In the genomic region with DNA sequence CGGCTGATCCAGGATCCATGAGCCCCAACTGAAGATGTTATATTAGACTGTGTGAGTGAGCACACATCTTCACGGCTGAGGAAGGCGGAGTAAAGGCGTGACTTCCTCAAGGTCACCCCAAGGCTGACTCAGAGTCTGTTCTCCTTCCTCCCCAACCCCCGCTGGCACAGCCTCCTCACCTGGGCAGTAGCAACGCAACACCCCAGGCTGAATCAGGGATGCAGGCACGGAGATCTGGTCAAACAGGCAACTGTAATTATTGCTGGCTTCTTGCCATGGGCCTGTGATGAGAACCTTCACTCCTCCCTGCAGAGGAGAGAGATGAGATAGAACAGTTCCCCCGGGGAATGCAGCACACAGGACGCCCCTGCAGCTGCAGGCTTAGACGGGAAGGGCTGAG, we compare ENCODE assay signal across 8 mouse cellular contexts. TPM values are rescaled to one million over a fixed set of nuclear protein-coding genes. Genes with fewer than 3 reads are reported as not detected.
A peak's percentile ranks its signal among the peaks of the same experiment; 100 is the strongest.
DNase-seq lines count a peak whose midpoint lies in the region; ATAC-seq and TF ChIP-seq lines count a peak whose summit lies in the region.

No protein-coding gene starts in this region.

- H3K4me1 ChIP-seq in neural tube, embryonic 11.5 days (ENCODE audit: control insufficient read depth, insufficient read depth, low read length) = peaks cover 24% of the 10 kb centered on the region
- H3K4me1 ChIP-seq in neural tube, embryonic 15.5 days = peaks cover 48% of the 10 kb centered on the region

- no peaks in the 10 kb centered on the region for H3K9me3 ChIP-seq in neural tube, embryonic 11.5 days (ENCODE audit: control insufficient read depth, low read length)
- no peaks in the 10 kb centered on the region for H3K9me3 ChIP-seq in neural tube, embryonic 15.5 days (replicated peaks)

- 0 out of 2 replicates have a peak overlapping the region, but pooled peaks have one; percentile 10 for H3K4me2 ChIP-seq in neural tube, embryonic 11.5 days (ENCODE audit: low read depth)
- peak overlapping the region; percentile 58 for H3K4me2 ChIP-seq in neural tube, embryonic 15.5 days

- 0 out of 2 replicates have a peak overlapping the region, but pooled peaks have one; percentile 50 for H3K27ac ChIP-seq in neural tube, embryonic 11.5 days (ENCODE audit: low read depth, low read length)
- H3K27ac ChIP-seq in neural tube, embryonic 15.5 days (replicated peaks) = peak overlapping the region; percentile 97
- no peak overlapping the region for H3K27ac ChIP-seq in gastrocnemius, adult 2 months

- no peak overlapping the region for H3K9ac ChIP-seq in neural tube, embryonic 11.5 days (ENCODE audit: low read length)
- H3K9ac ChIP-seq in neural tube, embryonic 15.5 days (replicated peaks) = no peak overlapping the region

- WGBS in neural tube, embryonic 11.5 days = 29% methylated on average over 10 of the region's 10 CpGs
- WGBS in neural tube, embryonic 15.5 days = 15% methylated on average over 10 of the region's 10 CpGs

- no peaks in the 10 kb centered on the region for H3K27me3 ChIP-seq in neural tube, embryonic 11.5 days (ENCODE audit: control insufficient read depth, insufficient read depth, low read length)
- H3K27me3 ChIP-seq in neural tube, embryonic 15.5 days (replicated peaks) = no peaks in the 10 kb centered on the region

- no peak for ATAC-seq in neural tube, embryonic 11.5 days (ENCODE audit: insufficient read depth, low FRiP score, low TSS enrichment)
- ATAC-seq in neural tube, embryonic 15.5 days (ENCODE audit: low FRiP score) = no peak

- DNase-seq in cerebellum, adult 18-20 months = peak; percentile 65 to 69
- no peak for DNase-seq in cerebellum, adult 11 months
- no peak for DNase-seq in neural tube, embryonic 11.5 days (ENCODE audit: low spot score)
- no peak for DNase-seq in neural tube, embryonic 10.5 days (ENCODE audit: extremely low spot score, low spot score)
- DNase-seq in heart, postnatal 10 days = peak; percentile 40 to 44
- DNase-seq in gastrocnemius, adult 2 months = no peak
- no peak for DNase-seq in layer of hippocampus, adult 9-11 months

- intact Hi-C loops in heart, postnatal 10 days (cut with DNase I) = loop anchor here (2.0 kb wide), 1 partner anchor 171 kb away; no protein-coding TSS in a partner anchor
- intact Hi-C loops in gastrocnemius, adult 2 months (cut with DNase I) = no loop called here

- no peak overlapping the region for H3K4me3 ChIP-seq in neural tube, embryonic 11.5 days (ENCODE audit: low read depth, low read length)
- no peak overlapping the region; the same call in 1 of the 2 replicates for H3K4me3 ChIP-seq in neural tube, embryonic 15.5 days (replicated peaks)
- H3K4me3 ChIP-seq in gastrocnemius, adult 2 months = no peak overlapping the region

- H3K36me3 ChIP-seq in neural tube, embryonic 11.5 days (ENCODE audit: control insufficient read depth, insufficient read depth, low read length) = no peaks in the 10 kb centered on the region
- H3K36me3 ChIP-seq in neural tube, embryonic 15.5 days = no peaks in the 10 kb centered on the region

- no peak for TF ChIP-seq CTCF in gastrocnemius, adult 2 months (IDR thresholded peaks at IDR 0.05)

RNA-seq across cellular contexts. Expression of a gene that starts 48.8 kb away (rescaled TPM):
- polyA plus RNA-seq in neural tube, embryonic 11.5 days (2014; fragmentation: Nextera tagmentation; extraction: Ambion mirVana) = 0.54 TPM in 1 of 2 replicates, not detected in the other
- not detected for total RNA-seq in heart, postnatal 10 days (2021)
- 0.34 TPM in 1 of 2 replicates, not detected in the other for polyA plus RNA-seq in neural tube, embryonic 15.5 days (2015; fragmentation: Nextera tagmentation; extraction: Ambion mirVana)
- not detected for total RNA-seq in gastrocnemius, adult 2 months (2021)

Comparison
In these comparisons a context has a peak if more than half of its experiments do, and no peak if none do; other contexts are left out.
1. DNase-seq: peak in cerebellum, adult 18-20 months (2 of 2) and heart, postnatal 10 days (2 of 2); none in cerebellum, adult 11 months (single experiment), neural tube, embryonic 11.5 days (single experiment), neural tube, embryonic 10.5 days (single experiment), gastrocnemius, adult 2 months (single experiment) and layer of hippocampus, adult 9-11 months (single experiment).